Mouse (Mus musculus) stomach, postnatal 0 days (tissue): Measurements from ENCODE around the gene Khdc4.

ENCODE experiments used
- CTCF ChIP-seq: IDR thresholded peaks from 2 replicates; pipeline ENCODE4 v1.5.1; 2016; ENCODE audit warnings: antibody characterized with exemption, low read depth, mild to moderate bottlenecking, moderate library complexity
- EP300 ChIP-seq: optimal IDR thresholded peaks from 2 replicates; pipeline ENCODE3; 2016; ENCODE audit warnings: antibody characterized with exemption

DNA sequence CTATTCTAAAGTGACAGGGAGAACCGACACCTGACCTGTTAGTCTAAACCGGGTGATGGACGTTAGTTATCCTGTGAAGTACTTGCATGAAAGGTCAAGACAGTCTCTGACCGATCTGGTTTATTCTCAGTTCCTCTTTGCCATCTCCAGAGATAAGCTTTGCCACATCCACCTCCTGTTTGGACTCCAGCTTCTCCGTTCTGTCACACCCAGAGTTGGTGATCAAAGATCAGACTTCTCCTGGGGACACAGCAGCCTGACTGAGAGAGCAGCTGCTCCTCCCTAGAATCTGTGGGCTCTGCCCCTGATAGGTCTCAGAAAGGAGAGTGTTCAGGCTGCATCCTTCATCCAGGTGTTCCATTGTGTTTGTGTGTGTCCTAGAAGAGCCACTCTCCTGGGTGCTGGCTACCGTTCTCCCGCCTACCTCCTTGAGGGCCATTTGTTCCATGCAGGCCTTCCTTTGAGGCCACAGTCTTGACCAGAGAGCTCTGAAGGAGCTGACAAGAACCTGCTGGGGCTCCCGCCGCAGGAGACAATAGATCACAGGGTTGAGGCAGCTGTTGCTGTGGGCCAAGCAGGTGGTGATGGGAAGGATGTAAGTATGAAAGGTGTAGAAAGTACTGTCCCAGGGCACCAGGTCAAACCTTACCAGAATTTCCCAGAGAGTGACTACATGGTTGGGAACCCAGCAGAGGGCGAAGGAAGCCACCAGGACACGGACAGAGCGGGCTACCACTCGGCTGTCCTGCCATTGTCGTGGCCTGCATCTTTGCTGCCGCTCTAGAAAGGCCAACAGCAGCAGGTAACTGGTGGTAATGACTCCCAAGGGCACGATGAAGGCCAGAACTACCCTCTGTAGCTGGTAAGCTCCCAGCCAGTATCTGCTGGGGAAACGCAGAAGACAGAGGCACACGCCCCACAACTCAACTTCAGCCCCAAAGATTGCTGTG lies 33.7 kb upstream of the Khdc4 start:
- TF ChIP-seq CTCF (no peak), EP300 (no peak)
